Mouse (Mus musculus) spleen, adult 2 months (tissue): Measurements from ENCODE around the gene Cant1.

Source experiments
- CTCF ChIP-seq: fragments of 200-500 bp; IDR thresholded peaks from 2 replicates; pipeline ENCODE4 v1.5.1; 2011; ENCODE audit warnings: mild to moderate bottlenecking, inconsistent platforms; ENCODE audit not compliant: insufficient read depth, insufficient read length, insufficient replicate concordance; ENCODE audit errors: extremely low read depth
- POLR2A ChIP-seq: fragments of 200-500 bp; IDR thresholded peaks from 2 replicates; pipeline ENCODE4 v1.6.1; 2011; ENCODE audit warnings: low read depth, low read length, inconsistent platforms

GRCm38 (mm10) chr11:118360907-118361341 lies 58.0 kb downstream of the Cant1 start:
- no peak for TF ChIP-seq CTCF
- no peak for TF ChIP-seq POLR2A
